Mouse (Mus musculus): Measurements from ENCODE around the gene Olfr1224-ps1.
"Not testable (repeated sequence)": the region's sequence is repeated elsewhere in the genome, so short reads cannot be mapped to it uniquely, and the experiment has no call there.

Olfr1224-ps1 gene

DNA sequence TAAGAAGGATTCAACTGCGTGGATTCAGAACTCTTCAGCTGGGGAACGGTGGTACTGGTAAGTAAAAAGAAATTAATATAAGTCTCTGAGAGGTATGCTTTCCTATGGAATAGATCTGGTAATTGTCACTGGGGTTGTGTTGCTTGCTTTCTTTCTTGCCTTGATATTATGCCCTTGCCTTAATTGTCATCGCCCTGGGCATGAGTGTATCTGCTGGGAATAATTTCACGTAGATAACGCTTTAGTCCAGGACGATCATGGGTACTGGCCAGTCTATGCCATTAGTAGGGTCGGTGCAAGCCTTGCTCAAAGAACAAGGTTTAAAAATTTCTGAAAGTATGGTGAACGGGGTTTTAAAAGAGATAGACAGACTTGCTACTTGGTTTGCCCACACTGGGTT is at the start of gene Olfr1224-ps1:
Gene Olfr1224-ps1 (minus strand): TSS at position 101 of the 400 bp plus-strand sequence.
- DNase-seq (ENCODE audit: low spot score in 2 of 2), result not testable (repeated sequence)

- no peak for DNase-seq (ENCODE audit: low spot score in 2 of 2)
Measured at GRCm38 (mm10) chr2:89199948-89200347, 36.1 kb upstream of the Olfr1224-ps1 start, which contains the start of gene Olfr1226. Gene Olfr1226 (minus strand): TSS chr2:89200048.

- DNase-seq (ENCODE audit: low spot score in 2 of 2), result no peak
Measured at GRCm38 (mm10) chr2:89196325-89196982, 32.6 kb upstream of the Olfr1224-ps1 start.

DNA sequence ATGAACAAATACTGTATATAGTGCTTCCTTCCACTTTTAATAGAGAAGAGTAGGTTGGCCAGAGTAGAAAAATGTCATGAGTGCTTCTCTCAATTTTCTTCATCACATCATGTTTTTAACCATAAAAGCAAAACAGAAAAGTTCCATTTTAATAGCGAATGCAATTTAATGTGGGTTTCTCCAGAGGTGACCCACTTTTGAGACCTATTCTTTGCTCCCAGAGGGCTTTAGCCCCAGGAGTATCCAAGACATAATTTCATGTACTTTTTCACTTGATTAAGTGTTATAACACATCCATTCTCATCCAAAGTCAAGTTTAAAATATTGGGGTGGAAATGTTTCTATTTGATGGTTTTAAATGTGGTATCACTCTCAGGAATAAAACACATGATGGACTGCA is 10.7 kb upstream of the Olfr1224-ps1 start, which contains the start of gene Olfr1225:
Gene Olfr1225 (minus strand): TSS at position 101 of the 400 bp plus-strand sequence.
- DNase-seq (ENCODE audit: low spot score in 2 of 2), result no peak

GRCm38 (mm10) chr2:89164711-89165110 is 820 bp upstream of the Olfr1224-ps1 start:
- DNase-seq (ENCODE audit: low spot score in 2 of 2), result not testable (repeated sequence)

DNA sequence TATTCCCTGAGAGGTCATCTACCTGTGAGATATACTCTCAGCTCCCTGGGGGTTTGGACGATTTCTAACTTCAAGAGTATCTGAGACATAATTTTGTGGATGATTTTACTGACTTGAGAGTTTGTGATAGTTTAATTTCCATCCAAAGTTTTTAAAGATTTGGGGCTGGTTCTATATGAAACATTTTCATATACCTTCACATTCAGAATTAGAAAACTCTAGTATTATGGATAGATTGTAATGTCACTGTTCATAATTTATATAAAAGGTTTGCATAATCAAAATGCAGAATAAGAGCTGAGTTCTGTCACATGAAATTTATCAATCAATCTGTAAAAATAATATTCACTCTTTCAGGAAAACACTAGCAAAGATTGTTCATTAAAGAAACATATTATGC is 12.4 kb downstream of the Olfr1224-ps1 start, which contains the start of gene Olfr1223:
Gene Olfr1223 (minus strand): TSS at position 101 of the 400 bp plus-strand sequence.
- no peak for DNase-seq (ENCODE audit: low spot score in 2 of 2)

GRCm38 (mm10) chr2:89132954-89133353 is 30.9 kb downstream of the Olfr1224-ps1 start, which contains the start of gene Olfr1222:
Gene Olfr1222 (minus strand): TSS chr2:89133054.
- DNase-seq (ENCODE audit: low spot score in 2 of 2), result no peak

GRCm38 (mm10) chr2:89117183-89117582 is 46.7 kb downstream of the Olfr1224-ps1 start, which contains the start of gene Olfr1221:
Gene Olfr1221 (minus strand): TSS chr2:89117283.
- no peak for DNase-seq (ENCODE audit: low spot score in 2 of 2)

- DNase-seq (ENCODE audit: low spot score in 2 of 2), result no peak
Measured at GRCm38 (mm10) chr2:89106735-89107134, 57.2 kb downstream of the Olfr1224-ps1 start, which contains the start of gene Olfr1220. Gene Olfr1220 (minus strand): TSS chr2:89106835.

DNA sequence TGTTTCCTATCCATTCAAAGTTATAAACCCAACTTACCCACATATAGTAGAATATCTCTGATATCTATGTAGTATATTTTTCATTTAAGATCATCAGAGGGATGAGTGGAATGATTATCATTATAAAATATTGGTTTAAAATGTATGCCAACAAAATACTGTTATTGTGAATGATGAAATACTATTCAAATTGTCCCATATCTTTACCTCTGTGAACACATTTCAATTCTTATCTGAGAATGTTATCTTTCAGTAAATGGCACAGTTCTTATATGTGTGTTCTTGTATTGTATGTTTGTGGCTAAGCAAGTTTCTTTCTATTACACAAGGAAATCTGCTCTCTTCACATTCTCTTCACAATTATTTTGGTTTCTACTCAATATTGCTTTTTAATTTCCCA is 58.2 kb downstream of the Olfr1224-ps1 start:
- no peak for DNase-seq (ENCODE audit: low spot score in 2 of 2)
